Mouse (Mus musculus): ENCODE measurements at regions not wholly inside any gene's neighbourhood (a gene's known extent, or its start where the extent isn't known, plus 50 kb on each side); places are given as distances from the start of the nearest gene placed in this dataset.
A peak's percentile ranks its signal among the peaks of the same experiment; 100 is the strongest.

DNA sequence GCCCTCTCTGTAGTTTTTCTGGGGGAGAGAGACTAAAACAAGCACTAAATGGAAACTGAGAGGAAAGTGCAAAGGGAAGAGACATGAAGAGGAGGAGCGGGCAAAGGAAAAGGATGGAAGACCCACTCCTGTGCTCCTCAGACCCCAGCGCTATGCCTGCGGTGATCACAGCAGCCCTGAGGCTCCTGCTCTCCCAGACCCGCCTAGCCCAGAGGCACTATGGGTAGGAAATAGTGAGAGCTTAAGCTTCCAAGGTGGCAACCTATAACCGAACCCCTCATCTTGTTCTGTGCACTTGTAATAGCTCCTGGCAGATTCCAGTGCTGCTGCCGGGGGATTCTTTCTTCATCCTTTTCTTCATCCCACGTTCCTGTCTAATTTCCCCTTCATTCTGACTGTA lies 112.2 kb upstream of the Oxgr1 start:
- DNase-seq (ENCODE audit: low spot score) (no peak), ATAC-seq (no peak)
- H3K27me3 ChIP-seq (replicated peaks; ENCODE audit: insufficient read depth, low read length): no peaks in the 10 kb centered on the region
- H3K4me1 ChIP-seq (ENCODE audit: insufficient read depth, low read depth, low read length): no peaks in the 10 kb centered on the region
- TF ChIP-seq EP300 (IDR thresholded peaks at IDR 0.05) (no peak), CTCF (IDR thresholded peaks at IDR 0.05) (no peak)
- no peaks in the 10 kb centered on the region for H3K9me3 ChIP-seq (ENCODE audit: low read length)
- H3K4me2 ChIP-seq (replicated peaks; ENCODE audit: low read depth, low read length): no peak overlapping the region
- no peak overlapping the region for H3K4me3 ChIP-seq (ENCODE audit: low read depth, low read length)
- no peaks in the 10 kb centered on the region for H3K36me3 ChIP-seq (ENCODE audit: insufficient read depth, low read length)
- 67% methylated on average over 7 of the region's 7 CpGs for WGBS
- no peak overlapping the region for H3K27ac ChIP-seq (ENCODE audit: low read length)
- H3K9ac ChIP-seq (replicated peaks; ENCODE audit: low read depth): no peak overlapping the region

DNA sequence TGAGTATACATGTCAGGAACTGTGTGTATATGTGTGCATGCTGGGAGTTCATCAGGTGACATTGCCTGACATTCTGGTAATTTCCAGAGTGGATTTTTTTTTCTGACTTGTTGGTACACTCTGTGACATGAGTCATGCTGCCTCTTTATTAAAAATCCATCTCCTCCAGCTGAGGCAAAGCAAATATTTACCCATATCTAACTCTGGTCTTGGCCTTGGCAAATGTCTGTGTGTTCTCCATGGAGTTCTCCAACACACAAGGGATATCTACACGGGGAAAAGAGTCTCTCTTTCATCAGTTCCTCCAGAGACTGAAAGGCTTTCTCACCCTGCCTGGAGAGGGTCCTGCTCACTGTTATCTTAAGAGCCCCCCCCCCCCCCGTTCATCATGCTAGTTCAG lies 111.3 kb upstream of the Mbnl2 start:
- 25% methylated on average over 2 of the region's 2 CpGs for WGBS
- Histone ChIP-seq H3K4me1 (ENCODE audit: insufficient read depth, low read depth, low read length) (no peaks in the 10 kb centered on the region), H3K9me3 (ENCODE audit: low read length) (no peaks in the 10 kb centered on the region), H3K4me2 (replicated peaks; ENCODE audit: low read depth, low read length) (no peak overlapping the region), H3K27ac (ENCODE audit: low read length) (no peak overlapping the region), H3K9ac (replicated peaks; ENCODE audit: low read depth) (no peak overlapping the region), H3K4me3 (ENCODE audit: low read depth, low read length) (no peak overlapping the region), H3K27me3 (replicated peaks; ENCODE audit: insufficient read depth, low read length) (no peaks in the 10 kb centered on the region), H3K36me3 (ENCODE audit: insufficient read depth, low read length) (no peaks in the 10 kb centered on the region)
- DNase-seq (ENCODE audit: low spot score) (peak; percentile 38), ATAC-seq (no peak; the same call in 1 of the 2 replicates)
- TF ChIP-seq EP300 (IDR thresholded peaks at IDR 0.05): peak; percentile 49; the same call in 1 of the 2 replicates
- no peak for TF ChIP-seq CTCF (IDR thresholded peaks at IDR 0.05)

DNA sequence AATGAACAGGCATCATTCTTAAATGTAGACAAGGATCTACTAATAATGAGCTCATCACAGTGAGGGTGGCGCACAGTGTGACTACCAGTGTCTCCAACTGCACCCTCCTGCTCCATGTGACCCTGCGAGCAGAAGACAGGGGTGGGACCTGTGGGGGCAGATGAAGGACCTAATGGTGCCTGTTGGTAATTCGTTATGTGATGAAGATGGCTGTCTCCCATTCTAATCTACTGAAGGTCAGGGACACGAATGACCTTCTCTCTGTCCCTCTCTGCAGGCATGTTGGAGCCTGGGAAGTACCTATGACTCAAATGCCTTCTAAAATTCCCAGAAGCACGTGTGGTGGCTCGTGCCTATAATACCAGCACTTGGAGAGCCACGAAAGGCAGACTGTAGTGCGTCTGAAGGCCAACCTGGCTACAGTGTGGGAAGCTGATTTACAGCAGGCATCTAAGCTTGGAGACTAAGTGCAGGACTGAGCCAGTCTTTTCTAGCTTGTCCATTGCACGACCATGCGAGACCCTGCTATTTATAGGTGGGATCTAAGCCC lies 109.9 kb upstream of the Mbnl2 start:
- Histone ChIP-seq H3K4me3 (ENCODE audit: low read depth, low read length) (no peak overlapping the region), H3K9ac (replicated peaks; ENCODE audit: low read depth) (no peak overlapping the region), H3K9me3 (ENCODE audit: low read length) (no peaks in the 10 kb centered on the region), H3K4me2 (replicated peaks; ENCODE audit: low read depth, low read length) (no peak overlapping the region), H3K36me3 (ENCODE audit: insufficient read depth, low read length) (no peaks in the 10 kb centered on the region), H3K27ac (ENCODE audit: low read length) (no peak overlapping the region), H3K4me1 (ENCODE audit: insufficient read depth, low read depth, low read length) (no peaks in the 10 kb centered on the region), H3K27me3 (replicated peaks; ENCODE audit: insufficient read depth, low read length) (no peaks in the 10 kb centered on the region)
- TF ChIP-seq EP300 (IDR thresholded peaks at IDR 0.05): no peak
- no peak for TF ChIP-seq CTCF (IDR thresholded peaks at IDR 0.05)
- no peak for ATAC-seq
- WGBS: 85% methylated on average over 10 of the region's 10 CpGs
- no peak for DNase-seq (ENCODE audit: low spot score)

DNA sequence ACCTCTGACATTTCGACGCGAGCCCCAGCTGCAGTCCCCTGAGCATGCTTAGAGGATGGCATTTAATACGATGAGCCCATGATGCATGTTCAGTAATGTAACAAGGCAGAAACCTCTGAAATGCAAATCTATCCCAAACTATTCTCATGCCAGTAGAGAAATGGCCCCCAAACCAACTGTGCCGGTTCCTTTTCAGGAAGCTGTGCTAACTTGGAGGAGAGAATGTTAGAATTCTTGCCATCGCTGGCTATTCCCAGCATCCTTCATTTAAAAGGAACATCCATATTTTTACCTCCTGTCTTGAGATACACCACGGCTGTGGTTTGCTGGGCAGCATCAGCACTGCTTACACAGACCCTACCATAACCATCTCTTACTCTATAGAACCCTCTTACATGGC lies 104.7 kb upstream of the Mbnl2 start:
- no peak overlapping the region for H3K9ac ChIP-seq (replicated peaks; ENCODE audit: low read depth)
- no peak for TF ChIP-seq EP300 (IDR thresholded peaks at IDR 0.05)
- no peak for TF ChIP-seq CTCF (IDR thresholded peaks at IDR 0.05)
- ATAC-seq (no peak), DNase-seq (ENCODE audit: low spot score) (no peak)
- WGBS: 91% methylated on average over 7 of the region's 7 CpGs
- H3K27me3 ChIP-seq (replicated peaks; ENCODE audit: insufficient read depth, low read length): no peaks in the 10 kb centered on the region
- H3K4me2 ChIP-seq (replicated peaks; ENCODE audit: low read depth, low read length): no peak overlapping the region
- no peak overlapping the region for H3K27ac ChIP-seq (ENCODE audit: low read length)
- H3K36me3 ChIP-seq (ENCODE audit: insufficient read depth, low read length): no peaks in the 10 kb centered on the region
- H3K9me3 ChIP-seq (ENCODE audit: low read length): no peaks in the 10 kb centered on the region
- no peaks in the 10 kb centered on the region for H3K4me1 ChIP-seq (ENCODE audit: insufficient read depth, low read depth, low read length)
- no peak overlapping the region for H3K4me3 ChIP-seq (ENCODE audit: low read depth, low read length)

DNA sequence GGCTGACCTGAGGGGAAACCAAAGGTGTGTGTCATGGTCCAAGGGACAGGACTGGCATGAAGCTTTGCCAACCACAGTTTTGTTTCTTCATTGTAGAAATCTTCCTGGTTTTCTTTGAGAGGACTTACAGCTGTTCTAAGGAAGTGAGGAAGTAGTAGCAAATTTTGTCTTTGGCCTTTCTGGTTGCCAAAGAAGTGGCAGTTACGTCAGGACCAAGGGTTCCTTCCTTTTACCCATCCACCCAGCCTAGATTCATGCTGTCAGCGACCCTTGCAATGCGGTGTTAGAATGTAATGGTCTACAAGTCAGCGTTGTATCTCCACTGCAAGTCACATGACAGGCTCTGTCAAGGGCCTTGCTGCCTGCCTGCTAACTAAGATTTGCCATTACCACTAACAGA lies 103.4 kb upstream of the Mbnl2 start:
- no peaks in the 10 kb centered on the region for H3K36me3 ChIP-seq (ENCODE audit: insufficient read depth, low read length)
- no peak overlapping the region for H3K4me2 ChIP-seq (replicated peaks; ENCODE audit: low read depth, low read length)
- ATAC-seq (peak; percentile 33), DNase-seq (ENCODE audit: low spot score) (peak; percentile 24)
- no peaks in the 10 kb centered on the region for H3K9me3 ChIP-seq (ENCODE audit: low read length)
- H3K27ac ChIP-seq (ENCODE audit: low read length): no peak overlapping the region
- no peak for TF ChIP-seq EP300 (IDR thresholded peaks at IDR 0.05)
- no peak for TF ChIP-seq CTCF (IDR thresholded peaks at IDR 0.05)
- H3K9ac ChIP-seq (replicated peaks; ENCODE audit: low read depth): no peak overlapping the region
- no peak overlapping the region for H3K4me3 ChIP-seq (ENCODE audit: low read depth, low read length)
- 63% methylated on average over 4 of the region's 4 CpGs for WGBS
- H3K27me3 ChIP-seq (replicated peaks; ENCODE audit: insufficient read depth, low read length): no peaks in the 10 kb centered on the region
- no peaks in the 10 kb centered on the region for H3K4me1 ChIP-seq (ENCODE audit: insufficient read depth, low read depth, low read length)

DNA sequence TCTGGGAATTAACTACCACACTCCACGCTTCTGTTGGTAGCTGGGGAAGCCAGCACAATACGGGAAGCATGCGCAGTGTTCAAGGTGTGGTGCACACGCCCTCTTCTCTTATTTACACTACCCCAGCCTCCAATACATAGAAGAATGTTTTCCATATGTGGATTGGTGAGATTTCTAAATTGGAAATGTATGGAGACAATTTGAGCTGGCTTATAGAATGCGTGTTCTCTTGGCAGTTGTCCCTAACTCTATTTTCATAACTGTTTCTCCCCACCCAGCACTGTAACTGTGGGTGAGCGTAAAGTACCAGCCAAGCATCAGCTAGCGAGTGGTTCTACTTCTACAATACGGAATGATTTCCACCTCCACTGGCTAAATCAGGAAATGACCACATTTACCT lies 102.6 kb upstream of the Mbnl2 start:
- Histone ChIP-seq H3K4me1 (ENCODE audit: insufficient read depth, low read depth, low read length) (no peaks in the 10 kb centered on the region), H3K36me3 (ENCODE audit: insufficient read depth, low read length) (no peaks in the 10 kb centered on the region), H3K27me3 (replicated peaks; ENCODE audit: insufficient read depth, low read length) (no peaks in the 10 kb centered on the region), H3K4me2 (replicated peaks; ENCODE audit: low read depth, low read length) (no peak overlapping the region), H3K27ac (ENCODE audit: low read length) (no peak overlapping the region), H3K9ac (replicated peaks; ENCODE audit: low read depth) (no peak overlapping the region), H3K9me3 (ENCODE audit: low read length) (no peaks in the 10 kb centered on the region), H3K4me3 (ENCODE audit: low read depth, low read length) (no peak overlapping the region)
- no peak for TF ChIP-seq CTCF (IDR thresholded peaks at IDR 0.05)
- no peak for TF ChIP-seq EP300 (IDR thresholded peaks at IDR 0.05)
- ATAC-seq: no peak
- 77% methylated on average over 8 of the region's 8 CpGs for WGBS
- no peak for DNase-seq (ENCODE audit: low spot score)

DNA sequence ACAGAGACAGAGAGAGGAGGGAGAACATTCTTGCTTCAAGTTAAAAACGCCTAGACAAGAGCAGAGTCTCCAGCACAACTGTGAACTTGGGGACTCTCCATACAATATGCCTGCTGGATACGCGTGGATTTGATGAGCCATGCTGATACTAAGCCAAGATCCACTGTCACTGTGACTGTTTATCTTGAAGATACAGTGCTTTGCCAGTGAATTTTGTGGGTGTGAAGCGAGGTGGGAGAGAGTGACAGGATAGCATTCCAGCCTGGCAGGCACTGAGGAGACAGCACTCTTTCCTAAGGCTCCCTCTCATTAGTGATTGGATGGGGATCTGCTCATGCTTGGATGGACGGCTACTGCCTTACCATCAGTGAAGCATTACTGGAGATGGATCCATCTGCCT lies 100.9 kb upstream of the Mbnl2 start:
- no peaks in the 10 kb centered on the region for H3K4me1 ChIP-seq (ENCODE audit: insufficient read depth, low read depth, low read length)
- H3K27ac ChIP-seq (ENCODE audit: low read length): no peak overlapping the region
- TF ChIP-seq EP300 (IDR thresholded peaks at IDR 0.05) (no peak), CTCF (IDR thresholded peaks at IDR 0.05) (no peak)
- DNase-seq (ENCODE audit: low spot score) (no peak), ATAC-seq (no peak)
- no peak overlapping the region for H3K9ac ChIP-seq (replicated peaks; ENCODE audit: low read depth)
- no peak overlapping the region for H3K4me2 ChIP-seq (replicated peaks; ENCODE audit: low read depth, low read length)
- no peaks in the 10 kb centered on the region for H3K27me3 ChIP-seq (replicated peaks; ENCODE audit: insufficient read depth, low read length)
- H3K9me3 ChIP-seq (ENCODE audit: low read length): no peaks in the 10 kb centered on the region
- no peak overlapping the region for H3K4me3 ChIP-seq (ENCODE audit: low read depth, low read length)
- no peaks in the 10 kb centered on the region for H3K36me3 ChIP-seq (ENCODE audit: insufficient read depth, low read length)
- 63% methylated on average over 5 of the region's 5 CpGs for WGBS
